In the genomic region with DNA sequence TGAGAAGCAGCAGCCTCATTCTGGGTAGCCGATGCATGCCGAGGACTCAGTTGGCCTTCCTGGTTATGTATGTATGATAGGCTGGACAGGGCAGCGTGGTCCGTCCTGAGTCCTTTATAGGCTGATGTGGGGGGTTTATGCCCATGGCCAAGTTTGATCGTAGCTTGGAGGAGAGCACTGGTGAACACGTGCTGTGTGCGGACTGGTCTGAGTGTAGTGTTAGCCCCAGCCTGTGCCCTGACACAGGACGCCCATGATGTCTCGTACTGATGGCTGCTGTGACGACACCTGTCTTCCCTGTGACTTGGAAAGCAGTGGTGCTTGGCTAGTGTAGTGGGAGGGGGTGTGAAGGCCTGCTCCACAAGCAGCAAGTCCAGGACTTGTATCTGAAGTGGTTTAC, we compare ENCODE assay signal across 17 mouse cellular contexts. TPM values are rescaled to one million over a fixed set of nuclear protein-coding genes. Genes with fewer than 3 reads are reported as not detected.
A peak's percentile ranks its signal among the peaks of the same experiment; 100 is the strongest.
DNase-seq lines count a peak whose midpoint lies in the region; ATAC-seq and TF ChIP-seq lines count a peak whose summit lies in the region.
"Had no signal": no experiment of that assay in that cellular context is flagged by ENCODE, and none has a peak within 500 bp of the region (broad histone marks: within the 10 kb centered on the region; RNA-seq: fewer than 3 reads in every experiment).

No protein-coding gene starts in this region.

- H3K4me1 ChIP-seq in hindbrain, embryonic 15.5 days (replicated peaks) = no peaks in the 10 kb centered on the region; the same call in 1 of the 2 replicates
- H3K4me1 ChIP-seq in hindbrain, embryonic 13.5 days (replicated peaks) = no peaks in the 10 kb centered on the region
- peaks cover 13 to 23% of the 10 kb centered on the region in 2 experiments for H3K4me1 ChIP-seq in CH12.LX (ENCODE audit: control insufficient read depth in 1 of 2, insufficient read depth in 2 of 2)
- no peaks in the 10 kb centered on the region for H3K4me1 ChIP-seq in limb, embryonic 13.5 days

- no peak for TF ChIP-seq CTCF in CH12.LX (conservative IDR thresholded peaks at IDR 0.05 in 1 of 2, IDR thresholded peaks at IDR 0.05 in 1 of 2; ENCODE audit: low read depth in 2 of 2, low read length in 2 of 2)

- no peaks in the 10 kb centered on the region for H3K9me3 ChIP-seq in hindbrain, embryonic 15.5 days
- H3K9me3 ChIP-seq in hindbrain, embryonic 13.5 days = no peaks in the 10 kb centered on the region
- no peaks in the 10 kb centered on the region for H3K9me3 ChIP-seq in CH12.LX (replicated peaks; ENCODE audit: low read length)
- H3K9me3 ChIP-seq in limb, embryonic 13.5 days = no peaks in the 10 kb centered on the region
- H3K9me3 ChIP-seq: heart, embryonic 10.5 days; intestine, embryonic 15.5 days had no signal

- WGBS in hindbrain, embryonic 15.5 days = 92% methylated on average over 10 of the region's 10 CpGs
- 95% methylated on average over 10 of the region's 10 CpGs for WGBS in hindbrain, embryonic 13.5 days
- 94% methylated on average over 10 of the region's 10 CpGs for WGBS in limb, embryonic 13.5 days

- no peak for TF ChIP-seq POLR2A in CH12.LX (IDR thresholded peaks at IDR 0.05; ENCODE audit: low read depth, low read length)

- TF ChIP-seq EP300 in CH12.LX (IDR thresholded peaks at IDR 0.05; ENCODE audit: low read length) = no peak

- H3K79me2 ChIP-seq in CH12.LX (replicated peaks; ENCODE audit: control insufficient read depth, extremely low read depth, insufficient read depth, poor library complexity, severe bottlenecking) = no peaks in the 10 kb centered on the region

- DNase-seq in cerebellum, adult 8-10 months = peak; percentile 22
- no peak for DNase-seq in CH12.LX (ENCODE audit: extremely low read depth)
- DNase-seq in adrenal gland, postnatal 25 days = no peak
- DNase-seq: kidney, adult 9 months; lung, adult 18-20 months; lung, postnatal 14 days; right cerebral cortex, postnatal 4 days; thymus, postnatal 36 days had no signal

- in situ Hi-C loops in CH12.LX (cut with MboI; ENCODE audit: low pct_ligation_motif_present, low pct_unique_long_range_greater_than_20kb, low sequenced_read_pairs) = loop anchor here (5.0 kb wide), 1 partner anchor 34 kb away; a partner anchor contains a TSS

- dilution Hi-C loops in CH12.LX (cut with MboI; ENCODE audit: extremely low pct_ligation_motif_present, extremely low pct_unique_long_range_greater_than_20kb, low sequenced_read_pairs) = no loop called here

- H3K4me3 ChIP-seq in hindbrain, embryonic 15.5 days = no peak overlapping the region
- no peak overlapping the region for H3K4me3 ChIP-seq in hindbrain, embryonic 13.5 days
- H3K4me3 ChIP-seq in CH12.LX (replicated peaks in 1 of 3; ENCODE audit: low read depth in 2 of 3, low read length in 2 of 3, poor library complexity in 1 of 3) = no peak overlapping the region
- H3K4me3 ChIP-seq in limb, embryonic 13.5 days = no peak overlapping the region
- H3K4me3 ChIP-seq: heart, embryonic 10.5 days; intestine, embryonic 15.5 days had no signal

- no peak overlapping the region for H3K4me2 ChIP-seq in hindbrain, embryonic 15.5 days
- no peak overlapping the region for H3K4me2 ChIP-seq in hindbrain, embryonic 13.5 days
- H3K4me2 ChIP-seq in CH12.LX (ENCODE audit: insufficient read depth, low read depth, poor library complexity, severe bottlenecking) = no peak overlapping the region
- H3K4me2 ChIP-seq in limb, embryonic 13.5 days (replicated peaks) = no peak overlapping the region
- H3K4me2 ChIP-seq: hindbrain, embryonic 14.5 days; intestine, embryonic 15.5 days; liver, embryonic 11.5 days had no signal

- H3K27ac ChIP-seq in hindbrain, embryonic 15.5 days (replicated peaks) = no peak overlapping the region
- H3K27ac ChIP-seq in hindbrain, embryonic 13.5 days = no peak overlapping the region
- H3K27ac ChIP-seq in CH12.LX (ENCODE audit: insufficient read depth, low read depth) = peak overlapping the region; percentile 29; the same call in 1 of the 2 replicates
- peak overlapping the region; percentile 52; the same call in 1 of the 2 replicates for H3K27ac ChIP-seq in limb, embryonic 13.5 days
- H3K27ac ChIP-seq: heart, embryonic 10.5 days; hindbrain, embryonic 14.5 days; intestine, embryonic 15.5 days had no signal

- peaks cover 61% of the 10 kb centered on the region for H3K36me3 ChIP-seq in hindbrain, embryonic 15.5 days
- H3K36me3 ChIP-seq in hindbrain, embryonic 13.5 days = peaks cover 88% of the 10 kb centered on the region
- peaks cover 80 to 96% of the 10 kb centered on the region in 2 experiments for H3K36me3 ChIP-seq in CH12.LX (replicated peaks in 1 of 2; ENCODE audit: control insufficient read depth in 1 of 2, insufficient read depth in 1 of 2, low read length in 1 of 2)
- H3K36me3 ChIP-seq in limb, embryonic 13.5 days = peaks cover 88% of the 10 kb centered on the region

- TF ChIP-seq RAD21 in CH12.LX (IDR thresholded peaks at IDR 0.05; ENCODE audit: low read depth, low read length) = no peak

- H3K27me3 ChIP-seq in hindbrain, embryonic 15.5 days = no peaks in the 10 kb centered on the region
- no peaks in the 10 kb centered on the region for H3K27me3 ChIP-seq in hindbrain, embryonic 13.5 days
- no peaks in the 10 kb centered on the region for H3K27me3 ChIP-seq in CH12.LX (replicated peaks)
- H3K27me3 ChIP-seq in limb, embryonic 13.5 days = no peaks in the 10 kb centered on the region
- H3K27me3 ChIP-seq: intestine, embryonic 15.5 days had no signal

- no peak overlapping the region for H3K9ac ChIP-seq in hindbrain, embryonic 15.5 days
- no peak overlapping the region for H3K9ac ChIP-seq in hindbrain, embryonic 13.5 days
- no peak overlapping the region for H3K9ac ChIP-seq in CH12.LX (ENCODE audit: insufficient read depth, low read depth)
- no peak overlapping the region for H3K9ac ChIP-seq in limb, embryonic 13.5 days
- H3K9ac ChIP-seq: hindbrain, embryonic 14.5 days; intestine, embryonic 15.5 days had no signal

- no peak for ATAC-seq in cerebellum, adult (ENCODE audit: insufficient number of reproducible peaks, low FRiP score, low TSS enrichment)
- ATAC-seq in hindbrain, embryonic 15.5 days (ENCODE audit: low FRiP score, low read depth) = 0 out of 2 replicates have a peak, but pooled peaks have one; percentile 12
- no peak for ATAC-seq in hindbrain, embryonic 13.5 days (ENCODE audit: low FRiP score)
- no peak for ATAC-seq in limb, embryonic 13.5 days (ENCODE audit: low FRiP score, low read depth)
- ATAC-seq: intestine, embryonic 15.5 days; midbrain, embryonic 16.5 days had no signal

TF ChIP-seq in CH12.LX, 34 proteins besides CTCF, POLR2A, EP300 and RAD21:
- TF ChIP-seq BHLHE40 (IDR thresholded peaks at IDR 0.05; ENCODE audit: low read depth, low read length) = no peak
- TF ChIP-seq ZNF384 (IDR thresholded peaks at IDR 0.05; ENCODE audit: low read depth, low read length) = no peak
- TF ChIP-seq MAFK (IDR thresholded peaks at IDR 0.05; ENCODE audit: insufficient replicate concordance, low read length) = no peak
- TF ChIP-seq GABPA (IDR thresholded peaks at IDR 0.05; ENCODE audit: insufficient replicate concordance, low read depth, low read length) = no peak
- TF ChIP-seq E2F4 (IDR thresholded peaks at IDR 0.05; ENCODE audit: insufficient replicate concordance, low read depth, low read length) = no peak
- TF ChIP-seq USF2 (conservative IDR thresholded peaks at IDR 0.05; ENCODE audit: low read depth, low read length) = no peak
- TF ChIP-seq USF1 (IDR thresholded peaks at IDR 0.05; ENCODE audit: low read depth, low read length) = no peak
- TF ChIP-seq IRF4 (IDR thresholded peaks at IDR 0.05; ENCODE audit: low read depth, low read length) = no peak
- TF ChIP-seq JUN (IDR thresholded peaks at IDR 0.05; ENCODE audit: insufficient read depth, low read depth, low read length) = no peak
- TF ChIP-seq RCOR1 (conservative IDR thresholded peaks at IDR 0.05; ENCODE audit: low read depth, low read length) = no peak
- TF ChIP-seq ZKSCAN1 (IDR thresholded peaks at IDR 0.05; ENCODE audit: borderline replicate concordance, low read depth, low read length) = no peak
- TF ChIP-seq MEF2A (IDR thresholded peaks at IDR 0.05; ENCODE audit: borderline replicate concordance, low read depth, low read length) = no peak
- no peak for TF ChIP-seq ETS1 (conservative IDR thresholded peaks at IDR 0.05; ENCODE audit: low read depth, low read length)
- no peak for TF ChIP-seq KAT2A (IDR thresholded peaks at IDR 0.05; ENCODE audit: insufficient replicate concordance, low read length)
- TF ChIP-seq ZC3H11A (IDR thresholded peaks at IDR 0.05; ENCODE audit: low read depth, low read length) = no peak
- TF ChIP-seq NRF1 (IDR thresholded peaks at IDR 0.05; ENCODE audit: low read depth, low read length) = no peak
- no peak for TF ChIP-seq MAX (IDR thresholded peaks at IDR 0.05; ENCODE audit: low read length)
- no peak for TF ChIP-seq NELFE (IDR thresholded peaks at IDR 0.05; ENCODE audit: low read depth, low read length)
- TF ChIP-seq TCF12 (IDR thresholded peaks at IDR 0.05; ENCODE audit: low read depth, low read length) = no peak

RNA-seq across cellular contexts. Expression of a gene that starts 23.7 kb away (rescaled TPM):
- 8.0 TPM in 2 replicates for polyA plus RNA-seq in hindbrain, embryonic 15.5 days (2015; fragmentation: Nextera tagmentation; extraction: Ambion mirVana)
- polyA plus RNA-seq in hindbrain, embryonic 13.5 days (2015; fragmentation: Nextera tagmentation; extraction: Ambion mirVana) = 6.4 and 6.5 TPM in 2 replicates
- total RNA-seq in CH12.LX (2012; rRNA removed) = 27.8 and 35.4 TPM in 2 replicates
- 21.3 and 22.8 TPM in 2 replicates for total RNA-seq in CH12.LX (2014; rRNA removed)
- polyA plus RNA-seq in CH12.LX (2012; ENCODE audit: insufficient read length, low read depth) = 32.4 and 38.3 TPM in 2 replicates
- polyA plus RNA-seq in limb, embryonic 13.5 days (2015; fragmentation: Nextera tagmentation; extraction: Ambion mirVana) = 11.7 and 12.5 TPM in 2 replicates
- 36.4 and 46.0 TPM in 2 replicates for total RNA-seq in adrenal gland, postnatal 25 days (2021)

RNA-seq across cellular contexts. Expression of a gene that starts 35.0 kb away (rescaled TPM):
- 40.3 and 42.0 TPM in 2 replicates for polyA plus RNA-seq in hindbrain, embryonic 15.5 days (2015; fragmentation: Nextera tagmentation; extraction: Ambion mirVana)
- 45.5 and 47.4 TPM in 2 replicates for polyA plus RNA-seq in hindbrain, embryonic 13.5 days (2015; fragmentation: Nextera tagmentation; extraction: Ambion mirVana)
- total RNA-seq in CH12.LX (2012; rRNA removed) (3.7 and 4.5 TPM in 2 replicates), CH12.LX (2014; rRNA removed) (1.8 and 2.0 TPM in 2 replicates)
- polyA plus RNA-seq in CH12.LX (2012; ENCODE audit: insufficient read length, low read depth) = 1.2 and 1.4 TPM in 2 replicates
- 38.5 and 43.4 TPM in 2 replicates for polyA plus RNA-seq in limb, embryonic 13.5 days (2015; fragmentation: Nextera tagmentation; extraction: Ambion mirVana)
- 6.2 and 8.8 TPM in 2 replicates for total RNA-seq in adrenal gland, postnatal 25 days (2021)

Comparison
In these comparisons a context has a peak if more than half of its experiments do, and no peak if none do; other contexts are left out.
1. H3K27ac ChIP-seq: peak in CH12.LX (single experiment) and limb, embryonic 13.5 days (single experiment); none in hindbrain, embryonic 15.5 days (single experiment) and hindbrain, embryonic 13.5 days (single experiment).
2. RNA of a gene that starts 35.0 kb away (polyA plus RNA-seq): 45.5 to 47.4 TPM in hindbrain, embryonic 13.5 days, 38.5 to 43.4 TPM in limb, embryonic 13.5 days and 40.3 to 42.0 TPM in hindbrain, embryonic 15.5 days; 1.2 to 1.4 TPM in CH12.LX; every median in the first group is over 10 times any median in the second.